Mouse (Mus musculus) telencephalon, adult 2 months (tissue): ENCODE data around the gene Synrg.
A peak's percentile ranks its signal among the peaks of the same experiment; 100 is the strongest.

Source experiments
- DNase-seq: peaks from one replicate; pipeline ENCODE4 v3.0.0-alpha.2; 2011; ENCODE audit warnings: low read depth, low spot score

The Synrg gene

GRCm38 (mm10) chr11:83963991-83964921 is at the start of gene Synrg:
Gene Synrg, plus strand, starts transcription at chr11:83964428.
- DNase-seq = peak; percentile 63

- DNase-seq = no peak
Measured at GRCm38 (mm10) chr11:83914501-83914900, 49.7 kb upstream of the Synrg start.

DNA sequence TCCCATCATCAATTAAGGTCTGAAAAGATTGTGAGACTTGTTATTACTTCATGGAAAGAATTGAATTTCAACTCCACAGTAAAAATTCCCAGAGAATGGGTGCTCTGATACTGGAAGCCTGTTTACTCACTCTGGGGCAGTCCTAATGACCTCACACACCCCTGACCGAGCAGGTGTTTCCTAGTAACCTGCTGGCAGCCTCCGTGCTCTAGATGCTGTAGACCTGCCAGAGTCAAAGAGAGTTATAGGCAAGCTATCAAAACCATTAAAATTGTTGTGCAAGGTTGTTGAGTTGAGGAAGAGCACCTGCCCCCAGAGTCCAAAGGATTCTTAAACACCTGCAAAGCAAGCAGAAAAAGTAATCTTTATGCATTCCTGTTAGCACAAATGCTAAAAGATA is 41.6 kb upstream of the Synrg start:
- no peak for DNase-seq

GRCm38 (mm10) chr11:83927097-83927496 is 37.1 kb upstream of the Synrg start:
- no peak for DNase-seq

GRCm38 (mm10) chr11:83932506-83933106 is 31.6 kb upstream of the Synrg start:
- DNase-seq = no peak

GRCm38 (mm10) chr11:83933376-83933775 is 30.9 kb upstream of the Synrg start:
- DNase-seq = no peak

- DNase-seq = peak; percentile 21
Measured at GRCm38 (mm10) chr11:83935986-83936665, 28.1 kb upstream of the Synrg start.

DNA sequence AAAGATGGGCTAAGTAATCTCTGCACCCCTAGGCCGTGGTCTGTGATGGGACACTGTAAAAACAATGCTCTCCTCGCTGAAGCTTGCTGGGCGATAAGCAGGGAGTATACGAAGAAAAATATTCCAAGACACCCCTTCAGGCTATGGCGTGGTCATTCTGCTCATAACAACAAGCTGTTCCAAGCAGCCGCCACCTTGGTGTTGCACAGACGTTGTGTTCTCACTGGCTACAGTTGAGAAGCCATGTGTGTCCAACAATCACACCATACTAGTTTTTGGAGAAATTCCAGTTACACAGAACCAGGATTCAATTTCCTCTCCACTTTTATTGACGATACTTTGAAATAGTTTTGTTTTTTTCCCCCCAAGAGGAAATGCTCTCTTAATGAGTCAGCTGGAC is 25.7 kb upstream of the Synrg start:
- DNase-seq = no peak

DNA sequence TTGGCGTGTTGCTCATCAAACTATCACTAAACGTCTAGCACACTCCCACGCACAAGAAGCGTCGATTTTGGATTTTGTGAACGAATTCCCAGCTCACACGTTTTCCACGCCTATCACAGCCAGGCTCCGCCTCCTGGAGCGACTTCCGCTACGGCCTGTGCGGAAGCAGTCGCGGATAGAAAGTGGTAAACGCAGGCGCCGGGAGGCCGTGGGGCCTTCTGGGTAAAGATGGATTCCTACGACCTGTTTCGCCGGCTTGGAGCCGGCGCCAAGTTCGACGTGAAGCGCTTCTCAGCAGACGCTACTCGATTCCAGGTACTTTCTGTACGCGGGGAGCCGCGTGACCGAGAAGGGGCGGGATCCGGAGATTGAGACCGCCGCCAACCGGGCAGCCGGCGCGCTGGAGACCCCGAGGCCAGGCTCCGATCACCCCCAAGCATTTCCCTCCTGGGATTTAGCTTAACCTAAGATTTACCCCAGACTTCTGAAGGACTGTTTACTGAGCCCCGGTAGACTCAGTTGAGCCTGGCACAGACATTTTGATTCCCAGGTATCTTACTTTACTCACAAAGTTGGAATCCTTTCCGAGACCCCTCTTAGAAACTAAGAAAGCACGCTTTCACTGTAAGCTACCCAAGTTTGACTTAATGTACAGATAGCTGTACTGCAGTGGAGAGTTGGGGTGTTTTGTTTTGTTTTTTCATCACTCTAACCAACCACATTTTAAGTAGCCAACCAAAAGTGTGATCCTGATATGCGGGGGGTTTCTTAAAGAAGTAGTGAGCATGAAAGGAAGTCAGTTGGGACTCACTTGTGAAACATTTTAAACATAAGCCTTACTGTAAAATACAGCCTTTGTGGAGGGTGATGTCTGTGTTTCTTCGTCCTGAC is 22.0 kb upstream of the Synrg start, which contains the start of gene Ddx52:
Gene Ddx52 (plus strand): TSS at position 113 of the 891 bp plus-strand sequence.
- DNase-seq = peak; percentile 91

GRCm38 (mm10) chr11:83956822-83957221 is 7.4 kb upstream of the Synrg start:
- no peak for DNase-seq

GRCm38 (mm10) chr11:83961983-83962382 is 2.2 kb upstream of the Synrg start:
- peak; percentile 59 for DNase-seq

DNA sequence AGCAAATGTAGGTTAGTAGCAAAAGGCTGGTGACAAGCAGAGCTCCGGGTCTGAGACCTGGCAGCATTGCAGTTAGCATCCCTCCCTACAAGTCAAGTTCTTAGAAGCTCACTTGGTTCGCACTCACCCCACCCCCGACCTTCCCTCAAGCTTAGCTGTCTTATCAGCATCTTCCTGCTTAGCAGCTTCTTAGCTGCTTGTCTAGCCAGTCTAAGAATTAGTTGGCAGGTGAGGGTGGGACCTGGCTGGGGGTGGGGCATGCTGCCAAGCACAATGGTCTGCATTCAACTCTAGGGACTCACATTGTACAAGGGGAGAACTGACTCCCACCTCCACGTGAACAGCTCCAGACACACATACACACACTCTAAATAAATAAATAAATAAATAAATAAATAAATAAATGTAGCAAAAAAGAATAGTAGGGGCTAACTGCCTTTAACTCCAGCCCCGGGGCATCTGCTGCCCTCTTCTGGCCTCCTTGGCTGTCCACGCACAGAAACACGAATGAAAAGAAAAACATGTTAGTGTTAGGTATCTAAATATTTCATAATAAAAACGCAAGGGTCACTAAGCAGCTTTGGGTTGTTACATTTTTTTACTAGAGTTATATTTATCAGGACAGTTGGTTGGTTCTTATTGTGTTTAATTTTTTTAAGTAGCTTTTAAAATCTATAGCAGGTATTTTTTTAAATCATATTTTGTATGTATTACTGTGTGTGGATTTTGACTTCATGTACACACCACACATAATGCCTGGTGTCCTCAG is 3.4 kb downstream of the Synrg start:
- DNase-seq = no peak

GRCm38 (mm10) chr11:83968205-83968575 is 4.0 kb downstream of the Synrg start:
- no peak for DNase-seq

DNA sequence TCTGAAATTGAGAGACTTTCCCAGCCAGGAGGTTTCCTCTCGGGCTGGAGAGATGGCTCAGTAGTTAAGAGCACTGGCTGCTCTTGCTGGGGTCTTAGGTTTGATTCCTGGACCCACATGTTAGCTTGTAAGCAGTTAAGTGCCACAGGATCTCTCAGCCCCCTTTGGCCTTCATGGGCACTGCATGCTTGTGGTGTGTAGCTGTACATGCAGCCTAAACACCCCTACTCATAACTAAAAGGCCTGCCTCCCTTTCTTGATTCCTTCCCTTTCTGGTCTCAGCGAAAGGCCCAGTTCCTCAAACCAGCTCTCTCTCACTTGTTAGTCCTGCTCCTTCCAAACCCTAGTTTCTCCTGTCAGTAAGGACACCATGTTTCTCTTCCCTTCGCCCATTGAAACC is 4.8 kb downstream of the Synrg start:
- DNase-seq = no peak

DNA sequence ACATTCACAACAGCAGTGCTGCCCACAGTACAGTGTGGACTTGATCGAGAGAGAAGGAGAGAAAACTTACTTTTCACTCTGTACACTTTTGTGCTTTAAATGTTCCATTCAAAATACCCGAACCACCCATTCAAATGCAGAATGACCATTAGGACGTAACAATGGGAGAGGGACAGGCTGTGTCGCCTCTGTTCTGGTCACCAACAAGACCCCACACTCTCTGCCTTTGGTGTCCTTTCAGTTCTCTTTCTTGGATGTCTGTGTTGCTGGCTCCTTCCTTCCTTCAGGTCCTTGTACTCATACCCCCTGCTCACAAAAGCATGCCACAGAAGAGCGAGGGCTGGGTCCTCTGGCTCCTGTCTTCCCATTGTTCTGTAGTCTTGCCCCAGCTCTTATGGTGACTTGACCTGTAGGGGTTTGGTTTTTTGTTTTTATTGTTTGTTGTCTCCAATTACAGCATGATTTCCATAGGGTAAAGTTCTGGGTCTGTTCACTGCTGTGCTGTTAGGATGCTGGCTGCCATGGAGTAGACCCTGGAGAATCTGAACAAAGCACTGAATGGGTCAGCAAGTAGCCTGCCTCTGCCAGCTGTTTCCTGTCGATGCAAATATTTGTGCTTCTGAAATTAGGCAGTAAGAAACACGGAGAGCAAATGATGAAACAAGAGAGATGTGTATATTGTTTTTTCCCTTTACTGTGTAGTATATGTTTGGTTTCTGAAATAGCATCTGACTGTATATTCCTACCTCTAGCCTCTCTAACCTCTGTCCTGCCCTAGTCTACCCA is 10.5 kb downstream of the Synrg start:
- no peak for DNase-seq

DNA sequence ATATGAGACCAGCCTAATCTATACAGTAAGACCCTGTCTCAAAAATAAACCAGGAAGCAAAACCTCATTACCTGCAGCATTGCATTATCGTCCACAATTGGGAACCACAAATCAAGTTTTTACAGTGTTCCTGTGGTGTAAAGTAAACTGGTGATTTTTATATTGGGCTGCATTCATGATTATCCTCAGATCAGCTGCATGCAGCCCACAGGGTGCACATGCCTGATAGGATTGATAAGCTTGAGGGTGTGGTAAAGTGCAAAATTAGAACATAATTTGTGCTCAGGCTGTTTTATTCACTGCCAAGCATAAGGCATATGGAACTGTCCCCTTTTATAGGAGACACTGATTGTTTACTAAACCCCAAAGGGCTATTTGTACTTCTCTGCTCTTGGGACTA is 11.3 kb downstream of the Synrg start:
- no peak for DNase-seq

DNA sequence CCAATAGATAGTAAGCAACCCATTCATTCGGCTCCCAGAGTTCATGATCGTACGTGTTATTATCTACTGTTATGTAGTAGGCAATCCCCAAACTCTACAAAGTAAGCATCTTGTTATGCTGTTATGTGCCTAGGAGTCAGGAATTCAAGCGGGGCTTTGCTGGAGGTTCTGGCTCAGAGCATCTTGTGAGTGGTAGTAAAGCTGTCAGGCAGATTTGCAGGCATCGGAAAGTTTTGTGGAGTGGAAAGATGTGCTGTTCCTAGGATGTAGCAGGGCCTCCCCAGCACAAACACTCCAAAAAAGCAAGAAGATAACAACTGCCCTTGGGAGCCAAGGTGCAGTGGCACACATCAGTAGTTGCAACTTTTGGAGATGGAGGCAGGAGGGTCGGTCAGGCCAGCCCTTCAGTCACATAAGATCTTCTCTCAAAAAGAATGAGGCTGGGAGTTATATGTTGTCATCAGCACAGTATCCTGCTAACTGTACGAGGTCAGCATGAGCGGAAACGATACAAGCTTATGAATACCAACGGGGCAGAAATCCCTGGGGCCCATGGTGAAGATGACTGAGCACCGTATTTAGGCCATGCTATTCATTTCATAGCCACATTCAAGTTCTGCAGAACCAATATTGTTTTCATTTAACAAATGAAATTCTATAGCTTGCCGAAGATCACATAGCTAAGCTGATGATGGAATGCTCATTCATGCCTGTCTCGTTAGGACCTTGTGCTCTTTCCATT is 12.2 kb downstream of the Synrg start:
- DNase-seq = no peak

DNA sequence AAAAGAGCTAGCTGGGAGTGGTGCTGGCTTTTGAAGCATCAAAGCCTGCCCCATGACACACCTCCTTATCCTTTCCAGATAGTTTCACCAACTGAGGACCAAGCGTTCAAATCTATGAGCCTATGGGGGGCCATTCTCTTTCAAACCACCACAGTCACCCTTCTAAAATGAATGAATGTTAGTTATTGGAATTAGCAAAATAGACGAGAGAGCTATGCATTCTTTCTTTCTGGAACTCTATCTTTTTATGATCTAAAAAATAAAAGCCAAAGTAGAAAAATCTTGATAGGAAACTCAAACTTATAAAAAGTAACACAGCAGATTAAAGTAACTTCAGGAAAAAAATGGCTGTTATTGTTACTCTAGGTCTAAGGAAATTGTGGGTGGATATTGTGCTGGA is 13.6 kb downstream of the Synrg start:
- no peak for DNase-seq

DNA sequence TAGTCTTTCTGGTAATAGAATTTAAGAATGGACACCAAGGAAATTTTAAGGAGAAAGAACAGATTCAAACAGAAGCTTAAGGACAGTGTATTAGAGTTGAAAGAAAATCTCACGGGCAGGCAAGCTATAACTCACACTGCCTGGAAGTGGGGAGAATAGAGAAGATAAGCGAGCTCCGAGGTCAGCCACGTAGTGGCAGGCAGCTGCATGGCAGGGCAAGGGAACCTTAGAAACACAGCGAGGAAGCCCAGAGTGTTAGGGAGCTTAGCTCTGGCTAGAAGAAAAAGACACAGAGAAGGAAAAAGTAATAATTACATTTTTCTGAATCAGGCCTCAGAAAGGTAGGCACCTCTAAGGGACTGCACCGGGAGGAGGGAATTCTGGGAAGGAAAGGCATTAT is 15.8 kb downstream of the Synrg start:
- DNase-seq = no peak
